Mouse (Mus musculus) kidney, postnatal 0 days (tissue): Measurements from ENCODE around the gene Plekhd1. TPM values are rescaled to one million over a fixed set of nuclear protein-coding genes. Genes with fewer than 3 reads are reported as not detected.
A peak's percentile ranks its signal among the peaks of the same experiment; 100 is the strongest.

Experiments used
- ATAC-seq: fragments of 200-750 bp; cut with Nextera tagmentation; replicated peaks from 2 replicates; pipeline ENCODE4 v1.8.0; 2017; ENCODE audit warnings: low read depth, moderate number of reproducible peaks, moderate TSS enrichment, moderate library complexity; ENCODE audit not compliant: low FRiP score
- DNase-seq: peaks from one replicate; pipeline ENCODE4 v3.0.0-alpha.2; 2016; ENCODE audit warnings: low spot score
- H3K27ac ChIP-seq: fragments of 300-500 bp; sonication (generic); 2 replicates; pipeline ENCODE4 v1.5.1; 2014; ENCODE audit warnings: mild to moderate bottlenecking
- H3K27me3 ChIP-seq: fragments of 300-500 bp; sonication (generic); 2 replicates; pipeline ENCODE4 v1.6.1; 2014; ENCODE audit warnings: low read length, mixed read lengths; ENCODE audit not compliant: insufficient read depth
- H3K36me3 ChIP-seq: fragments of 300-500 bp; sonication (generic); 2 replicates; pipeline ENCODE4 v1.6.1; 2014; ENCODE audit warnings: low read length, mixed read lengths; ENCODE audit not compliant: insufficient read depth
- H3K4me1 ChIP-seq: fragments of 300-500 bp; sonication (generic); replicated peaks from 2 replicates; pipeline ENCODE4 v1.6.1; 2014; ENCODE audit warnings: antibody characterized with exemption, low read length, mixed read lengths; ENCODE audit not compliant: insufficient read depth
- H3K4me2 ChIP-seq: fragments of 300-500 bp; sonication (generic); 2 replicates; pipeline ENCODE4 v1.6.1; 2014; ENCODE audit warnings: mild to moderate bottlenecking, low read length, moderate library complexity, mixed read lengths
- H3K4me3 ChIP-seq: fragments of 300-500 bp; sonication (generic); replicated peaks from 2 replicates; pipeline ENCODE4 v1.5.1; 2014; ENCODE audit warnings: low read depth, low read length
- H3K9ac ChIP-seq: fragments of 300-500 bp; sonication (generic); 2 replicates; pipeline ENCODE4 v1.6.1; 2014; ENCODE audit warnings: low read depth, low read length
- H3K9me3 ChIP-seq: fragments of 300-500 bp; sonication (generic); replicated peaks from 2 replicates; pipeline ENCODE4 v1.6.1; 2016; ENCODE audit warnings: low read length, inconsistent platforms, mixed read lengths
- CTCF ChIP-seq: IDR thresholded peaks from 2 replicates; pipeline ENCODE4 v1.5.1; 2016; ENCODE audit warnings: antibody characterized with exemption, low read depth, mild to moderate bottlenecking, moderate library complexity
- WGBS: fragments of 180-500 bp; shearing (Covaris S2); extraction: QIAGEN DNeasy Blood & Tissue Kit; methylation state at CpG from one replicate; pipeline ENCODE4 v1.1.7; 2014; 5-methylcytosine and 5-hydroxymethylcytosine counted together
- polyA plus RNA-seq: library from polyadenylated mRNA; unstranded; fragments of >200 nt; fragmentation: Nextera tagmentation; extraction: Ambion mirVana; gene quantifications from 2 replicates; pipeline ENCODE4 v1.2.1, GENCODE M21; 2015

Plekhd1 gene
- polyA plus RNA-seq, 1 experiment from 2014 or later: 3.5 TPM

DNA sequence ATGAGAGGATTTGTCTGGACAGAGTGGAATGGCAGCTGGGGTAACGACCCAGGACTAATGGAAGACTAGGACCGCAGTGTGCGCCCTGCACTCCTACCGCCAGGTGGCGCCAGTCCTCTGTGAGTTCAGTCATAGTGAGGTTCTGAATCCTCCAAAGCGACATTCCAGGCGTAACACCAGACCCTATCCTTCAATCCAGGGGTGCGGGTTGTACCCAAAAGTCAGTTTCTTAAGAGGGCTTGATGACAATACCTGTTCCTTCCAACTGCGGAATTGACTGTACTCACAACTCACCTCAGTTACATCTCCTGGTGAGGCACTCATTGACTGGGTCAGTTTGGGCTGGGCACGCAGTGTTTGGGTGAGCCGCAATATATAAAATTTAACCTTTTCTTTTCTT is 77.3 kb downstream of the Plekhd1 start:
- Histone ChIP-seq H3K9ac (no peak overlapping the region), H3K36me3 (no peaks in the 10 kb centered on the region), H3K4me3 (no peak overlapping the region), H3K4me1 (no peaks in the 10 kb centered on the region), H3K27me3 (no peaks in the 10 kb centered on the region), H3K27ac (no peak overlapping the region), H3K9me3 (no peaks in the 10 kb centered on the region), H3K4me2 (no peak overlapping the region)
- peak; percentile 85; the same call in 1 of the 2 replicates for ATAC-seq
- peak; percentile 94 for DNase-seq
- WGBS: 17% methylated on average over 11 of the region's 11 CpGs
- TF ChIP-seq CTCF: peak; percentile 99

Other genes with a start within 250 kb of the Plekhd1 start
- 17.7 and 17.9 TPM in 2 replicates for gene Exd2, start 229.5 kb upstream of the Plekhd1 start, polyA plus RNA-seq
- gene Galnt16, start 174.3 kb upstream of the Plekhd1 start, polyA plus RNA-seq: 3.9 TPM in 2 replicates
- gene Slc39a9, start 48.7 kb upstream of the Plekhd1 start, polyA plus RNA-seq: 21.1 and 21.2 TPM in 2 replicates
- 210 and 215 TPM in 2 replicates for gene Erh, start 48.2 kb upstream of the Plekhd1 start, polyA plus RNA-seq
- 0.08 and 0.09 TPM in 2 replicates for gene Ccdc177, start 68.1 kb downstream of the Plekhd1 start, polyA plus RNA-seq
- 16.1 and 16.5 TPM in 2 replicates for gene Susd6, start 97.9 kb downstream of the Plekhd1 start, polyA plus RNA-seq